Mouse (Mus musculus): ENCODE measurements around the gene Slc35f3. TPM values are rescaled to one million over a fixed set of nuclear protein-coding genes. Genes with fewer than 3 reads are reported as not detected.

The Slc35f3 gene
- total and polyA plus RNA-seq, 3 experiments = not detected

GRCm38 (mm10) chr8:126382749-126383148 is 84.4 kb downstream of the Slc35f3 start:
- no peak for DNase-seq (ENCODE audit: low read depth, low spot score)
- Histone ChIP-seq H3K4me3 (ENCODE audit: control insufficient read depth in 1 of 2, insufficient read depth in 1 of 2, low read depth in 2 of 2, low read length in 2 of 2) (no peak overlapping the region), H3K4me1 (ENCODE audit: control insufficient read depth in 1 of 2, insufficient read depth in 2 of 2, low read length in 2 of 2) (no peaks in the 10 kb centered on the region), H3K79me2 (ENCODE audit: control insufficient read depth, insufficient read depth, low read length, poor library complexity) (no peaks in the 10 kb centered on the region), H3K36me3 (ENCODE audit: control insufficient read depth in 1 of 2, insufficient read depth in 2 of 2, low read length in 2 of 2) (no peaks in the 10 kb centered on the region), H3K27me3 (ENCODE audit: control insufficient read depth in 1 of 2, insufficient read depth in 2 of 2, low read length in 2 of 2) (no peaks in the 10 kb centered on the region), H3K27ac (ENCODE audit: control insufficient read depth, low read depth, low read length) (no peak overlapping the region), H3K9me3 (replicated peaks; ENCODE audit: insufficient read depth, low read length) (no peaks in the 10 kb centered on the region), H3K9ac (ENCODE audit: control insufficient read depth, low read depth, low read length, poor library complexity, severe bottlenecking) (no peak overlapping the region)
- TF ChIP-seq NRF1 (IDR thresholded peaks at IDR 0.05; ENCODE audit: insufficient read depth, low read depth, low read length, poor library complexity, severe bottlenecking) (no peak), POLR2A (IDR thresholded peaks at IDR 0.05; ENCODE audit: control insufficient read depth in 1 of 2, insufficient read depth in 1 of 2, low read depth in 1 of 2, low read length in 2 of 2, poor library complexity in 1 of 2) (no peak), ELF1 (IDR thresholded peaks at IDR 0.05; ENCODE audit: low read depth, low read length) (no peak), CTCF (IDR thresholded peaks at IDR 0.05 in 2 of 3, conservative IDR thresholded peaks at IDR 0.05 in 1 of 3; ENCODE audit: control insufficient read depth in 1 of 3, insufficient read depth in 1 of 3, low read depth in 2 of 3, low read length in 3 of 3, poor library complexity in 1 of 3, severe bottlenecking in 1 of 3) (peak in 2 of 3 experiments; percentile 12 to 16; a peak in 2 of 6 replicates), ZKSCAN1 (IDR thresholded peaks at IDR 0.05; ENCODE audit: low read depth, low read length) (no peak)

DNA sequence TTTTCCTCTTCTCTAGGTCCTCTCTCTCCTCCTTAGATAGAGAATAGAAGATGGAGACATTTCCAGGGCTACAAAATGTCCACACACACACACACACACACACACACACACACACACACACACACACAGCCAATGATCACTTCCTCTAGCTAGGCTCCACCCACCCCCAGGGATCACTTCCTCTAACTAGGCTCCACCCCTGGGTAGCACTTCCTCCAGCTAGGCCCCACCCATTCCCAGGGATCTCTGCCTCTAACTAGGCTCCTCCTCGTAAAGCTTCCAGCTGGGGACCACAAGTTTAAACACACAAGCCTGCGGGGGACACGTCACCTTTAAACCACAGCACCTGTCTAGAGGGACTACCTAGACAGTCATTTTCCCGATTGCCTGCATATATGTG is 89.2 kb downstream of the Slc35f3 start:
- H3K79me2 ChIP-seq (ENCODE audit: control insufficient read depth, insufficient read depth, low read length, poor library complexity) = no peaks in the 10 kb centered on the region
- TF ChIP-seq NRF1 (IDR thresholded peaks at IDR 0.05; ENCODE audit: insufficient read depth, low read depth, low read length, poor library complexity, severe bottlenecking) (no peak), MEF2A (IDR thresholded peaks at IDR 0.05; ENCODE audit: extremely low read depth, insufficient replicate concordance, low read depth, low read length, poor library complexity, severe bottlenecking) (no peak), NELFE (IDR thresholded peaks at IDR 0.05; ENCODE audit: low read depth, low read length) (no peak), CTCF (IDR thresholded peaks at IDR 0.05 in 2 of 3, conservative IDR thresholded peaks at IDR 0.05 in 1 of 3; ENCODE audit: control insufficient read depth in 1 of 3, insufficient read depth in 1 of 3, low read depth in 2 of 3, low read length in 3 of 3, poor library complexity in 1 of 3, severe bottlenecking in 1 of 3) (no peak), EP300 (IDR thresholded peaks at IDR 0.05; ENCODE audit: low read depth in 1 of 2, low read length in 2 of 2) (no peak), CHD1 (IDR thresholded peaks at IDR 0.05; ENCODE audit: low read depth, low read length) (no peak), TBP (IDR thresholded peaks at IDR 0.05; ENCODE audit: low read depth, low read length) (no peak), MAFK (IDR thresholded peaks at IDR 0.05; ENCODE audit: borderline replicate concordance, low read depth, low read length) (no peak), ZMIZ1 (IDR thresholded peaks at IDR 0.05; ENCODE audit: low read depth, low read length) (no peak), USF1 (IDR thresholded peaks at IDR 0.05; ENCODE audit: low read depth, low read length) (no peak), MYB (IDR thresholded peaks at IDR 0.05; ENCODE audit: low read depth, low read length) (no peak), USF2 (IDR thresholded peaks at IDR 0.05; ENCODE audit: borderline replicate concordance in 1 of 2, insufficient read depth in 1 of 2, low read depth in 1 of 2, low read length in 2 of 2) (no peak), ZKSCAN1 (IDR thresholded peaks at IDR 0.05; ENCODE audit: low read depth, low read length) (no peak), MXI1 (IDR thresholded peaks at IDR 0.05; ENCODE audit: low read depth, low read length) (no peak), TAL1 (IDR thresholded peaks at IDR 0.05; ENCODE audit: low read length) (no peak), BHLHE40 (IDR thresholded peaks at IDR 0.05; ENCODE audit: borderline replicate concordance, low read depth, low read length) (no peak), POLR2AphosphoS2 (IDR thresholded peaks at IDR 0.05; ENCODE audit: low read length) (no peak), GATA1 (IDR thresholded peaks at IDR 0.05; ENCODE audit: low read depth, low read length) (no peak), MYC (IDR thresholded peaks at IDR 0.05; ENCODE audit: low read depth, low read length) (no peak), TCF12 (IDR thresholded peaks at IDR 0.05; ENCODE audit: low read depth, low read length) (no peak)
- H3K9me3 ChIP-seq (replicated peaks; ENCODE audit: insufficient read depth, low read length) = no peaks in the 10 kb centered on the region
- H3K27me3 ChIP-seq (ENCODE audit: control insufficient read depth in 1 of 2, insufficient read depth in 2 of 2, low read length in 2 of 2) = no peaks in the 10 kb centered on the region
- no peak overlapping the region for H3K9ac ChIP-seq (ENCODE audit: control insufficient read depth, low read depth, low read length, poor library complexity, severe bottlenecking)
- no peaks in the 10 kb centered on the region for H3K4me1 ChIP-seq (ENCODE audit: control insufficient read depth in 1 of 2, insufficient read depth in 2 of 2, low read length in 2 of 2)
- no peak overlapping the region for H3K4me3 ChIP-seq (ENCODE audit: control insufficient read depth in 1 of 2, insufficient read depth in 1 of 2, low read depth in 2 of 2, low read length in 2 of 2)
- DNase-seq (ENCODE audit: low read depth, low spot score) = peak; percentile 12
- H3K36me3 ChIP-seq (ENCODE audit: control insufficient read depth in 1 of 2, insufficient read depth in 2 of 2, low read length in 2 of 2) = no peaks in the 10 kb centered on the region
- no peak overlapping the region for H3K27ac ChIP-seq (ENCODE audit: control insufficient read depth, low read depth, low read length)

Measured in MEL (cell line).